Mouse (Mus musculus) MEL (cell line): ENCODE measurements around the gene Sh2b2. TPM values are rescaled to one million over a fixed set of nuclear protein-coding genes. Genes with fewer than 3 reads are reported as not detected.

Experiments
- DNase-seq: peaks from one replicate; pipeline ENCODE4 v3.0.0; 2011; ENCODE audit warnings: low read depth, low spot score
- H3K27ac ChIP-seq: 2 replicates; pipeline ENCODE4 v1.5.1; 2012; ENCODE audit warnings: low read depth, mild to moderate bottlenecking, control low read depth, low read length, moderate library complexity; ENCODE audit not compliant: control insufficient read depth
- H3K27me3 ChIP-seq, 2 experiments: fragments of 150-350 bp in 1 of 2; sonication (generic) in 1 of 2; 2 replicates each; pipeline ENCODE4 v1.6.1; 2012; ENCODE audit warnings: low read length in 2 of 2, mild to moderate bottlenecking in 2 of 2, improper control_type of control experiment in 1 of 2, moderate library complexity in 1 of 2; ENCODE audit not compliant: insufficient read depth in 2 of 2, control insufficient read depth in 1 of 2
- H3K36me3 ChIP-seq, 2 experiments: 2 replicates each; pipeline ENCODE4 v1.6.1; 2012 to 2014; ENCODE audit warnings: low read length in 2 of 2, improper control_type of control experiment in 1 of 2, inconsistent platforms in 1 of 2, mild to moderate bottlenecking in 1 of 2; ENCODE audit not compliant: insufficient read depth in 2 of 2, control insufficient read depth in 1 of 2
- H3K4me1 ChIP-seq, 2 experiments: fragments of 150-350 bp in 1 of 2; sonication (generic) in 1 of 2; 2 replicates each; pipeline ENCODE4 v1.6.1; 2012; ENCODE audit warnings: low read length in 2 of 2, improper control_type of control experiment in 1 of 2, mild to moderate bottlenecking in 1 of 2; ENCODE audit not compliant: insufficient read depth in 2 of 2, control insufficient read depth in 1 of 2
- H3K4me3 ChIP-seq, 2 experiments: fragments of 150-350 bp in 1 of 2; sonication (generic) in 1 of 2; 2 replicates each; pipeline ENCODE4 v1.5.1; 2012; ENCODE audit warnings: low read depth in 2 of 2, low read length in 2 of 2, mild to moderate bottlenecking in 2 of 2, moderate library complexity in 2 of 2, control low read depth in 1 of 2, improper control_type of control experiment in 1 of 2; ENCODE audit not compliant: control insufficient read depth in 1 of 2, insufficient read depth in 1 of 2
- H3K79me2 ChIP-seq: 2 replicates; pipeline ENCODE4 v1.6.1; 2012; ENCODE audit warnings: mild to moderate bottlenecking, low read length, moderate library complexity; ENCODE audit not compliant: control insufficient read depth, poor library complexity, insufficient read depth
- H3K9ac ChIP-seq: 2 replicates; pipeline ENCODE4 v1.6.1; 2012; ENCODE audit warnings: low read depth, mild to moderate bottlenecking, control low read depth, low read length, moderate library complexity; ENCODE audit not compliant: control insufficient read depth, poor library complexity, severe bottlenecking
- H3K9me3 ChIP-seq: fragments of 150-350 bp; sonication (generic); replicated peaks from 2 replicates; pipeline ENCODE4 v1.6.1; 2012; ENCODE audit warnings: mild to moderate bottlenecking, low read length, improper control_type of control experiment, moderate library complexity; ENCODE audit not compliant: insufficient read depth
- BHLHE40 ChIP-seq: IDR thresholded peaks from 2 replicates; pipeline ENCODE4 v1.6.1; 2012; ENCODE audit warnings: low read depth, mild to moderate bottlenecking, inconsistent platforms, low read length, improper control_type of control experiment, borderline replicate concordance
- CTCF ChIP-seq, 3 experiments: IDR thresholded peaks in 2 of 3; conservative IDR thresholded peaks in 1 of 3; 2 replicates each; pipeline ENCODE4 v1.5.1; 2011 to 2012; ENCODE audit warnings: low read length in 3 of 3, low read depth in 2 of 3, mild to moderate bottlenecking in 2 of 3, improper control_type of control experiment in 1 of 3, inconsistent platforms in 1 of 3, mixed read lengths in 1 of 3, moderate library complexity in 1 of 3; ENCODE audit not compliant: control insufficient read depth in 1 of 3, insufficient read depth in 1 of 3, poor library complexity in 1 of 3, severe bottlenecking in 1 of 3
- ETS1 ChIP-seq: IDR thresholded peaks from 2 replicates; pipeline ENCODE4 v1.6.1; 2012; ENCODE audit warnings: low read depth, mild to moderate bottlenecking, inconsistent platforms, low read length, improper control_type of control experiment, moderate library complexity
- GATA1 ChIP-seq: IDR thresholded peaks from 2 replicates; pipeline ENCODE4 v1.6.1; 2011; ENCODE audit warnings: low read depth, low read length, improper control_type of control experiment
- HCFC1 ChIP-seq: IDR thresholded peaks from 2 replicates; pipeline ENCODE4 v1.6.1; 2012; ENCODE audit warnings: low read depth, mild to moderate bottlenecking, inconsistent platforms, low read length, improper control_type of control experiment, moderate library complexity
- JUND ChIP-seq: IDR thresholded peaks from 2 replicates; pipeline ENCODE4 v1.6.1; 2011; ENCODE audit warnings: low read depth, mild to moderate bottlenecking, improper control_type of control experiment, low read length
- MAZ ChIP-seq: IDR thresholded peaks from 2 replicates; pipeline ENCODE4 v1.6.1; 2012; ENCODE audit warnings: low read depth, mild to moderate bottlenecking, inconsistent platforms, low read length, improper control_type of control experiment
- MYB ChIP-seq: IDR thresholded peaks from 2 replicates; pipeline ENCODE4 v1.6.1; 2011; ENCODE audit warnings: mild to moderate bottlenecking, low read depth, low read length, improper control_type of control experiment
- MYC ChIP-seq: IDR thresholded peaks from 2 replicates; pipeline ENCODE4 v1.6.1; 2011; ENCODE audit warnings: low read depth, mild to moderate bottlenecking, low read length, improper control_type of control experiment, moderate library complexity
- NELFE ChIP-seq: IDR thresholded peaks from 2 replicates; pipeline ENCODE4 v1.6.1; 2011; ENCODE audit warnings: low read depth, low read length, improper control_type of control experiment
- NRF1 ChIP-seq: IDR thresholded peaks from 2 replicates; pipeline ENCODE4 v1.6.1; 2014; ENCODE audit warnings: low read depth, mild to moderate bottlenecking, inconsistent platforms, low read length, improper control_type of control experiment, moderate library complexity; ENCODE audit not compliant: poor library complexity, insufficient read depth, severe bottlenecking
- POLR2AphosphoS5 ChIP-seq: IDR thresholded peaks from 2 replicates; pipeline ENCODE4 v1.6.1; 2012; ENCODE audit warnings: low read depth, borderline replicate concordance, mild to moderate bottlenecking, inconsistent platforms, low read length, moderate library complexity, mixed read lengths
- RAD21 ChIP-seq: IDR thresholded peaks from 2 replicates; pipeline ENCODE4 v1.6.1; 2011; ENCODE audit warnings: mild to moderate bottlenecking, low read depth, low read length, improper control_type of control experiment
- SMC3 ChIP-seq: IDR thresholded peaks from 2 replicates; pipeline ENCODE4 v1.6.1; 2011; ENCODE audit warnings: low read depth, low read length, improper control_type of control experiment
- TAL1 ChIP-seq: IDR thresholded peaks from 2 replicates; pipeline ENCODE4 v1.6.1; 2012; ENCODE audit warnings: mild to moderate bottlenecking, inconsistent platforms, low read length, moderate library complexity, mixed read lengths
- TBP ChIP-seq: IDR thresholded peaks from 2 replicates; pipeline ENCODE4 v1.8.0; 2011; ENCODE audit warnings: low read depth, low read length, improper control_type of control experiment
- UBTF ChIP-seq: IDR thresholded peaks from 2 replicates; pipeline ENCODE4 v1.6.1; 2012; ENCODE audit warnings: low read depth, mild to moderate bottlenecking, inconsistent platforms, low read length, improper control_type of control experiment, moderate library complexity, borderline replicate concordance; ENCODE audit not compliant: insufficient read depth
- USF1 ChIP-seq: IDR thresholded peaks from 2 replicates; pipeline ENCODE4 v1.6.1; 2014; ENCODE audit warnings: low read depth, mild to moderate bottlenecking, inconsistent platforms, low read length, improper control_type of control experiment, moderate library complexity
- USF2 ChIP-seq, 2 experiments: IDR thresholded peaks; 2 replicates each; pipeline ENCODE4 v1.6.1; 2011 to 2012; ENCODE audit warnings: improper control_type of control experiment in 2 of 2, low read length in 2 of 2, borderline replicate concordance in 1 of 2, inconsistent platforms in 1 of 2, low read depth in 1 of 2, mild to moderate bottlenecking in 1 of 2; ENCODE audit not compliant: insufficient read depth in 1 of 2
- ZC3H11A ChIP-seq: IDR thresholded peaks from 2 replicates; pipeline ENCODE4 v1.6.1; 2012; ENCODE audit warnings: low read depth, mild to moderate bottlenecking, inconsistent platforms, low read length, improper control_type of control experiment
- ZKSCAN1 ChIP-seq: IDR thresholded peaks from 2 replicates; pipeline ENCODE4 v1.6.1; 2012; ENCODE audit warnings: low read depth, mild to moderate bottlenecking, inconsistent platforms, low read length, improper control_type of control experiment, moderate library complexity
- ZMIZ1 ChIP-seq: IDR thresholded peaks from 2 replicates; pipeline ENCODE4 v1.6.1; 2012; ENCODE audit warnings: low read depth, mild to moderate bottlenecking, inconsistent platforms, low read length, improper control_type of control experiment, moderate library complexity
- polyA plus RNA-seq, 2 experiments: library from polyadenylated mRNA; stranded (reverse) in 1 of 2; unstranded in 1 of 2; fragments of >175 nt in 1 of 2; fragments of >200 nt in 1 of 2; gene quantifications; 2 replicates each; pipeline versions ENCODE4 v1.2.1 to v1.2.4; 2012; ENCODE audit warnings: low replicate concordance in 2 of 2, low read depth in 1 of 2; ENCODE audit not compliant: insufficient read length in 2 of 2, insufficient read depth in 1 of 2, missing spikeins in 1 of 2
- total RNA-seq: library from RNA; depleted of rRNA; stranded (reverse); fragments of 300-350 nt; gene quantifications from 2 replicates; pipeline ENCODE4 v1.2.3, GENCODE M21; 2012

Sh2b2 gene
- total and polyA plus RNA-seq, 3 experiments, result 0.07 TPM; not detected in 2

GRCm38 (mm10) chr5:136215958-136216357, 30.4 kb downstream of the Sh2b2 start:
- H3K27ac ChIP-seq, result no peak overlapping the region
- no peak overlapping the region for H3K4me3 ChIP-seq
- H3K9ac ChIP-seq, result no peak overlapping the region
- H3K9me3 ChIP-seq, result no peaks in the 10 kb centered on the region
- DNase-seq, result no peak
- no peaks in the 10 kb centered on the region for H3K27me3 ChIP-seq
- no peaks in the 10 kb centered on the region for H3K36me3 ChIP-seq
- H3K4me1 ChIP-seq, result no peaks in the 10 kb centered on the region
- H3K79me2 ChIP-seq, result no peaks in the 10 kb centered on the region
- no peak for TF ChIP-seq NRF1
- TF ChIP-seq BHLHE40, result no peak
- TF ChIP-seq JUND, result no peak
- no peak for TF ChIP-seq MAZ
- TF ChIP-seq NELFE, result no peak
- no peak for TF ChIP-seq UBTF
- TF ChIP-seq TBP, result no peak
- TF ChIP-seq ZKSCAN1, result no peak
- TF ChIP-seq GATA1, result no peak
- TF ChIP-seq MYB, result no peak
- no peak for TF ChIP-seq MYC
- TF ChIP-seq USF2 (IDR thresholded peaks at IDR 0.05; ENCODE audit: borderline replicate concordance in 1 of 2, insufficient read depth in 1 of 2, low read depth in 1 of 2, low read length in 2 of 2), result no peak
- TF ChIP-seq HCFC1, result no peak
- no peak for TF ChIP-seq POLR2AphosphoS5
- no peak for TF ChIP-seq ZMIZ1
- no peak for TF ChIP-seq USF1
- no peak for TF ChIP-seq ZC3H11A
- TF ChIP-seq TAL1, result no peak

DNA sequence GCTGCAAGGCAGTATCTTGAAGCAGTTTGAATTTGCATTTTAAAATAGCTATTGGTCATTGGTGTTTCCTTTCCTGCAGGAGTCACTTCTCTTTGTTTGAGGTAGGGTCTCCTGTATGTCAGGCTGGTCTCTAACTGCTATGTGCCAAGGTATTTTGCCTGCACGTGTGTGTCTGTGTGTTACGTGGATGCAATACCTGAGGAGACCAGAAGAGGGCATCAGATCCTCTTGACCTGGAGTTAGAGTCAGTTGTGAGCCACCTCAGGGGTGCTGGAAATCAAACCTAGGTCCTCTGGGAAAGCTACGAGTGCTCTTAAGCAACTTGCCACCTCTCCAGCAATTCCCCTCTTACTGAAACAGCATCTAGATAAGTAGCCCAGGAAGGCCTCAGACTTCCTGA, 31.1 kb downstream of the Sh2b2 start:
- no peaks in the 10 kb centered on the region for H3K4me1 ChIP-seq
- TF ChIP-seq RAD21 (peak; percentile 27), CTCF (IDR thresholded peaks at IDR 0.05 in 2 of 3, conservative IDR thresholded peaks at IDR 0.05 in 1 of 3; ENCODE audit: control insufficient read depth in 1 of 3, insufficient read depth in 1 of 3, low read depth in 2 of 3, low read length in 3 of 3, poor library complexity in 1 of 3, severe bottlenecking in 1 of 3) (peak; percentile 45 to 81 (median 52); a peak in 5 of 6 replicates), ETS1 (no peak), SMC3 (peak; percentile 56)
- H3K9me3 ChIP-seq, result no peaks in the 10 kb centered on the region
- no peak overlapping the region for H3K9ac ChIP-seq
- H3K27ac ChIP-seq, result no peak overlapping the region
- H3K27me3 ChIP-seq, result no peaks in the 10 kb centered on the region
- no peak overlapping the region for H3K4me3 ChIP-seq
- H3K79me2 ChIP-seq, result no peaks in the 10 kb centered on the region
- peak; percentile 40 for DNase-seq
- no peaks in the 10 kb centered on the region for H3K36me3 ChIP-seq
